Mouse (Mus musculus) ZHBTc4 (cell line): ENCODE measurements around the gene Triml2.

Experiments
- DNase-seq: peaks from one replicate; pipeline ENCODE4 v3.0.0-alpha.2; 2011; ENCODE audit warnings: low read depth, low spot score

The Triml2 gene

DNA sequence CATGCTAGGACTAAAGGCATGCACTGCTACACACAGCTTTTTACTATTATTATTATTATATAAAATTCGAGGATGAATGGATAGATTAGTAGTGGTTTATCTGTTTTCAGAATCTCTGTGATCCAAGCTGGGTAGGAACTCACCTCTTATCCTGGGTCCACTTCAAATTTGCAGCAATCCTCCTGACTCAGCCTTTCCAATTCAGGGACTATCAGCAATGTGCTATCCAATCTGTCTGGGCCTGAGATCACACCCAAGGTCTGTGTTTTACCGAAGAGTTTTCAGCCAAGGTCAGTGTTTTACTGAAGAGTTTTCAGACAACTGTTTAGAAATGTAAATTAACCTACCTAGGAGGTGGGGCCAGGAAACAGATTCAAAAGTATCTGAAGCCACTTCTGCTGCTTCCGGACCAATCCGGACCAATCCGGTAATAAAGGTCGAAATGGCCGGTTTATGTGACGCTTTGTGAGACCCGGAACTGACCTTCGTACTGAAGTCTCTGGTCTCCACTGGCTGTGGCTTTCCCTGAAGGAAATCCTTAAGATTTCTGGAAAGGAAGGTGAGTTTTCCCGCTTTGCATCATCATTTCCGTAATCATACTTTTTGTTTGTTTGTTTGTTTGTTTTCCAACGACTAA is at the start of gene Triml2:
Triml2 (plus strand) TSS at position 488 of the 637 bp plus-strand sequence.
- DNase-seq, result peak; percentile 97

DNA sequence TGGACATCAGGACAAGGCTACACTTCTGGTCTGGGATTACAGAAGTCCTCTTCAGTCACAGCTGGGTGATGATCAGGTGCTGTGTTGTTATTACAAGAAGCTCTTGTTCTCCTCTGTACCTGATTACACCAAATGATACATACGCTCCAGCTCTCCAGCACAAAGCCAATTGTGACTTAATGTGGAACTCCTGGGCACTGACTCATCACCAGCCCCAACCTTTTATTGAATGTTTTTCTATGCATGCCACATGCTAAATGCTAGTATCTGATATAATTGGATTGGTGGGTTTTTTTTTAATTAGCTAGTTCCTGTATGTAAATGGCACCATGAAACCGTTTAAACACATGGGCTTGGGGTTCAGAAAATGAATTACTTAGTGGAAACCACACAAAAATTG is 39.0 kb upstream of the Triml2 start, which contains the start of gene Triml1:
Triml1 (minus strand) TSS at position 101 of the 400 bp plus-strand sequence.
- no peak for DNase-seq

DNA sequence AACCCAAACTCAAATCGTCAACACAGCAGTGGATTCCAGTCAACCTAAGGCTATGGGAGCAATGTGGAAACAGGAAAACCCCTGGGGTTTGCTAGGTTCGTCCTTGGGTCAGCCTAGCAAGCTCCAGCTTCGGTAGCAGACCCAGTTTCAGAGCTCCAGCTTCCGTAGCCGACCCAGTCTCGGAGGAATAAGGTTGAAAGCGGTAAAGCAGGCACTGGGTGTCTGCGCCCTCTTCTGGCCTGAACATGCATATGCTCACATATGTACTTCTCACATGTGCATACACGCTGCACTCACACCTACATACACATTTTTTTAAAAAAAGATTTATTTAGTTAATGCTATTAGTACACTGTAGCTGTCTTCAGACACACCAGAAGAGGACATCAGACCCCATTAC is 31.0 kb upstream of the Triml2 start:
- peak; percentile 72 for DNase-seq

DNA sequence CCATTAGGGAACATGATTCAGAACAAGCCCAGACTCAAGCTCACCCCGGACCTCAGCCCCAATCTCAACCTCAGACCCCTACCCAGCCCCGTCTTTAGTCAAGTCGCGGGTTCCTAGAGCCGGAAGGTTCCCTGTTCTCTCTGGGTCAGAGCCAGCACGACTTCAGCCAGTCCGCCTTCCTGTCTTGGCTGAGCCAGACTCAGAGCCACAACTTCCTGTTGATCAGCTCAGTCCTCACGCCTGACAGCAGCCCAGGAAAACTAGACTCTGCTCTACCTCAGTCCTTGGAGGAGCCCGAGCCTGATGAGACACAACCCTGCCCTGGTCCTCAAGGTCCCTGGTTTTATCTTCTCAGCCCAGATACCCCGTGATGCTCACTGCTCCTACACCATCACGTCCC is 17.1 kb upstream of the Triml2 start:
- no peak for DNase-seq

DNA sequence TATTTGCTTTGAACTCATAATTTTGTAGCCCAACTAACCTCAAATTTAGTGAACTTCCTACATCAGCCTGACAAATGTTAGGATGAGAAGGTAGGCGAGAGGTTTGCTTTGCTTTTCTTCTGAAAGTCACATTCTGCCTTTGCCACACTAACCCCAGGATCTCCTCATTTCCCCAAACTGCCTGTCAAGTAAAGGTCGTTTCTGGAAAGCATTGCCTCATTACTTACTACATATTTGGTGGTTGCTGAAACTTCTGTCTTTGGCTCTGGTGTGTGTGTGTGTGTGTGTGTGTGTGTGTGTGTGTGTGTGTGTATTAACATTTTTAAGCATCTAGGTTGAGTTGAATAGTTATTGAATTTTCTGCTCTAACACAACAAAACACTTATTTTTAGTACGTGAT is 15.9 kb upstream of the Triml2 start:
- DNase-seq, result no peak

DNA sequence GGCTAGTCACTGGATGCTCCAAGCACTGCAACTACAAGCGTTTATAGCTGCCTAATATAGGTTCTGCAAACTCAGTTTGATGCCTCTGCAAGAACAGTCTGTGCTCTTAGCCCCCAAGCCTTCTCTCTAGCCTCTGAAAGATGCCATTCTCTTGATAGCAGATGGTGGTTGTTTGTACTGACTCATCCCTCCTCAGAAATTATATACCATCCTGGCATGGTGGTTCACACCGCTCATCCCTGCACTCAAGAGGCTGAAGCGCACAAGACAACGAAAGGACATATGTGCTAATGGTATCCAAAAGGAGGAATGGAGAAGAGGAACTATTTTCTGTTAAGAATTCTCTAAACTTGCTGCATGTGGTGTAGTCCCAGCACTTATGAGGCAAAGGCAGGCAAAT is 12.3 kb upstream of the Triml2 start:
- DNase-seq, result no peak

DNA sequence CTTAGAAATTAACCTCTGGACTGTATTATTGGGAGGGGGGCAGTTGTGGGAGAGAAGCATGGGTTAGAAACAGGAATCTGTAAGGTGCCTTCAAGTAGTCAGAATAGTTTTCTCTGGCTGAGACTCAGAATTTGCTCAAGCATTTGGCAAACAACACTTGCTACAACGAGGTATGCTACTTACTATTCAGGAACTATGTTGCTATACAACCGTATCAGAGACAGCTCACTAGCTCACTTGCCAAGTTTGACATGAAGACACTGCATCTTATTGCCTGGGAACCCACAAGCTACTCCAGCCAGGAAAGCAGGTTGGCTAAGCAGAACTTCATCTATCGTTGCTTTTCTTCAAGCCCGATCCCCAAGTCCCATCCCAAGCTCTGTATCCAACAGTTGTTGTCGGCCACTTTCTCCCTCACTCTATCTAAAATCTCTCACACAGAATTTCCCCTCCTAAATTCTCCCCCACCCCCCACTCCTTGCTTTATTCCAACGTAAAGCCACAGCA is 11.0 kb upstream of the Triml2 start:
- DNase-seq, result no peak

DNA sequence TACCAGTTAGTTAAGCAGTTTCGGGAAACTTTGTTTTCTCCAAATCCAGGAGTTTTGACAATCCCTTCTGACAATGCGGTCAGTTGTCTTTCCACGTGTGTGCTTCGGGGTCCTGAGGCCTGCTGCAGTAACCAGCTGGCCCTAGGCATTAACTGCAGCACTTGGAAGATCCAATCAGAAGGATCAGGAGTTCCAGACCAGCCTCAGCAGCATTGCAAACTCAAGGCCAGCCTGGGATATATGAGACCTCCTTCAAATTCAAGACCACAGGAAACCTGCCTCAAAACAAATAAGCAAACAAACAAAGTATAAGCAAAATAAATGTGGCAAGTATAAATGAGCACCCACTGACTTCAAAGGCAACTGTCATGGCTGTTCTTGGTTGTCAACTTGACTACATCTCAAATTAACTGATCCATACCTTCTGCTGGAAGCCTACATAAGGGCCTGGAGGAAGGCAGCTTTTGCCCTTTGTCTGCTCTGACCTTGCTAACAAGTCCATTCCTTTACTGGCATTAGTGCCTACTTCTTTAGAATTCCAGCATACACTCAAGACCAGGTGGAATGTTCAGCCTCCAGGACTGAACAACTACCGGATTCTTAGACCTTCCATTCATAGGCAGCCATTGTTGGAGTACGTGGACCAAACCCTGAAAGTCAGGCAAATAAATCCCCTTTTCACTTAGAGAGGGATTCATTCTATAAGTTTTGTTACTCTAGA is 3.4 kb upstream of the Triml2 start:
- peak; percentile 63 for DNase-seq

DNA sequence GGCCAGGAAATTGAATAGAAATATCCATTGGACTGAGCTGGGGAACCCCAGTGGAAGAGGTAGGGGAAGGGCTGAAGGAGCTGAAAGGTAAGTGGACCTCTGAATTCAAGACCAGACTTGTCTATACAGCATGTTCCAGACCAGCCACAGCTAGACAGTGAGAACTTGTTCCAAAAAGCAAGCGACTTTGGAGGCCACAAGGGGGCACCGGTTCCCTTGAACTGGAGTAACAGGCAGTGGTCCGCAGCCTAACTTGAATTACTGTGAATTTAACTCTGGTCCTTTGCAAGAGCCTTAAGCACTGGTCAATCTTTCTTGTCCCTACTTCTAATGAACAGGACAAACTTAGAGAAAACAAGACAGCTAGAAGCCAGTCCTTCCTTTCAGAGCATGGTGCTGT is 2.1 kb upstream of the Triml2 start:
- no peak for DNase-seq

DNA sequence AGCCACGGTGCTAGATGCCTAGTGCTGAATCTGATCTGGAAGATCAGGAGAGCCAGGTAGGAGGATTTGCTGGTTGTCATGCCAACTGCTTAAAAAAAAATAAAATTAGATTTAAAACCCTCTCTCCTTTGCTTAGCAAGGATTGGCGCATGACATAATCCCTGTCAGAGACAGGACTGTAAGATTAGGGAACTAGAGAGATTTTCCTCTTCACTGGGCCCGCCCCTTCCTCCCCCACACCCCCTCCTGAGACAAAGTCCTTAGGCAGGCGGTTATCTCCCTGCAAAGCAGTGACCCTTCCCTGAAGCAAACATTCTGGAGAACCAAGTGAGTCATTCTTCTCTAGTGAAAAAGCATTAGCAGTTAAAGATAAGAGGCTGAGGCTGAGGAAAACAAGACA is 1.2 kb upstream of the Triml2 start:
- DNase-seq, result peak; percentile 21

DNA sequence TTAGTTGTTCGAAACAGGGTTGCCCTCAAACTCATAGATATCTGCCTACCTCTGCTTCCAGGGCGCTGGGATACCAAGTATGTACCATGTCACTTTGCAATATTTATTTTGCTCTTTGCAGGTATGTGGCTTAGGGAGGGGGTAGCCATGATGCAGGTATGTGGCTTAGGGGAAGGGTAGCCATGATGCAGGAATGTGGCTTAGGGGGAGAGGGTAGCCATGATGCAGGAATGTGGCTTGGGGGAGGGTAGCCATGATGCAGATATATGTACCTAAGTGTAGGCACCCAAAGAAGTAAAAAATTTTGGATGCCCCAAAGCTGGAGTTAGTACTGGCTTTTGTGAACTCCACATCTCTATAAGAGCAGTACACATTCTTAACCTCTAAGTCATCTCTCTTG is 1.9 kb downstream of the Triml2 start:
- DNase-seq, result peak; percentile 61

DNA sequence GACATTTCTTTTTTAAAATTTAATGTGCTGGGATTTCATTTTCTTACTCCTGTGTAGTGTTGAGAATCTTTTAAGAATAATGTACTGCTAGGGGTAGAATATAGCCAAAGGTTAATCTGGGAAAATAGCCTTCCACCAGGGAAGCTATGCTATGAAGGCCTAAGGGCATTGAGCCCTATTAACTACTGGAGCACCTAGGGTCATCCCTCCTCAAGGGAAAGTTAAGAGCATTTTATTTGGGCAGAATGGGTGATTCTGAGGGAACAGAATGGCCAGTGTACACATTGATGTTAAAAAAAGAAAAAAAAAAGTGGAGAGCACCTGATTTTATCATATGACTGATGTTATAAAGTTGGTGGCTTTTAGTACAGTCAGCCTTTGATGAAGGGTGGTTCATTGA is 35.2 kb downstream of the Triml2 start:
- DNase-seq, result no peak

DNA sequence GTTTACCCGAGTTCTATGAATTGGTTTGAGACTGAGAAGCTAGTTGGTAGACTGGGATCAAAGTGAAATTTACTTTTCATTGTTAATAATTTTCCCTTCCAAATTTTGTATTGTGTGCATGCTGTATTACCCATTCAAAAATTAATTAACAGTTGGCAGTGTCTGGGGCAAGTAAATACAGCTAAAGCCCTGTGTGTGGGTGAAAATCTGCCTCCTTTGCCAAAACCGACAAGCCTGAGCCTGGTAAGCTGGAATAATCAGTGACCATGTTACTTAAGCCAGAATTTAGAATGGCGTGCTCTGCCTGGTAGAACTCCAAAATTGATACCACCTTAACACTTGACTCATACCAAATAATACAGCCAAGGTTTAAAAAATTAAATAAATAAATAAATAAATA is 63.0 kb downstream of the Triml2 start:
- DNase-seq, result no peak
